Mouse (Mus musculus): ENCODE measurements at regions not wholly inside any gene's neighbourhood (a gene's known extent, or its start where the extent isn't known, plus 50 kb on each side); places are given as distances from the start of the nearest gene placed in this dataset.

- TF ChIP-seq CTCF (IDR thresholded peaks at IDR 0.05; ENCODE audit: low read depth) (no peak), EP300 (IDR thresholded peaks at IDR 0.05; ENCODE audit: low read depth) (no peak)
Observed at GRCm38 (mm10) chr16:93333654-93334053, 270.2 kb downstream of the Setd4 start.
